Mouse (Mus musculus): ENCODE measurements around the gene Polr2b.
A peak's percentile ranks its signal among the peaks of the same experiment; 100 is the strongest.

The Polr2b gene

GRCm38 (mm10) chr5:77309924-77310772, at the start of gene Polr2b, which contains the start of gene Noa1:
TSS of gene Polr2b (plus strand) at chr5:77310147.
TSS of gene Noa1 (minus strand) at chr5:77310084.
- DNase-seq (ENCODE audit: low spot score): peak; percentile 94

- no peak for DNase-seq (ENCODE audit: low spot score)
Observed at GRCm38 (mm10) chr5:77261137-77261536, 48.8 kb upstream of the Polr2b start.

DNA sequence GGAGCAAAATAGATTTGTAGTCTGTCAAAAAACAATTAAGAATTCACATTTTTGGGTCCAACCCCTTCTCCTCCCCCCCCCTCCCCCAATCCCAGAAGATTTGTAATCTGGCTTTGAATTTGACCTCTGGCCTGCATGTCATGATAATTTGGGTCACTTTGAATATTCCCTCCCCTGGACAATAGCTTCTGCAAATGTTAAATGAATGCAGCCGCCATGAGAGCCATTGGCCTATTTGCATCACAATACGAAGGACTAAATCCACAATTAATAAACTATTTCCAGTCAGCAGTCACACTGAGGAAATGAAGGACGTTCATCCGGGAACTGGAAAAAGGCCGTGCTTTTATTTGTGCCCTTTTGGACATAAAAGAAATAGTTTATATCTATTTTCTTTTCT, 47.8 kb upstream of the Polr2b start:
- DNase-seq (ENCODE audit: low spot score): no peak

DNA sequence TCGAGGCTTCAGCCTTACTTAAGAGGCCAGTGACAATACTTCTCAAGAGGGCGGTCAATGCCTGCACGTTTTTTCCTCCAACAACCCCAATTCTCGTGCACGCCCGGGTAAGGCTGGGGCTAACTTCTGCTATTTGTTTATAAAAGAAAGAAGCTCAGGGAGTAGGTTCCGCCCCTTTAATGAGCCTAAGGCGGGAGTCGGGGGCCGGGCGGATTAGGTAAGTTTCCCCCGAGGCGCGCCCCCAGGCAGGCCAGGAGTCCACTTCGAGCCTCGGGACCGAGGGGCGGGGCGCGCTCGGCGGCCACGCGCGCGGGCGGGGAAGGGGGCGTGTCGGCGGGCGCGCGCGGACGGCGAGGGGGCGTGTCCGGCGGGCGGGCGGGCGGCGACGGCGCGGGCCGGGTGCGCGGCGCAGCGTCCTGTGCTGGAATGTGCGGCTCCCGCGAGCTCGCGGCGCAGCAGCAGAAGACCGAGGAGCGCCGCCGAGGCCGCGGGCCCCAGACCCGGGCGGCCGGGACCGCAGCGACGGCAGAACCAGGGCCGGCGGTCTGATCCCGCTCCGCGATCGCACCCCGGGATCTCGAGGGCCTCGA, 44.8 kb upstream of the Polr2b start, which contains the start of gene Rest:
Gene Rest, plus strand, starts transcription at position 411 of the 590 bp plus-strand sequence.
- DNase-seq (ENCODE audit: low spot score): no peak

- no peak for DNase-seq (ENCODE audit: low spot score)
Observed at GRCm38 (mm10) chr5:77265671-77266065, 44.3 kb upstream of the Polr2b start.

GRCm38 (mm10) chr5:77266066-77266885, 43.7 kb upstream of the Polr2b start:
- no peak for DNase-seq (ENCODE audit: low spot score)

- no peak for DNase-seq (ENCODE audit: low spot score)
Observed at GRCm38 (mm10) chr5:77266886-77267401, 43.0 kb upstream of the Polr2b start.

DNA sequence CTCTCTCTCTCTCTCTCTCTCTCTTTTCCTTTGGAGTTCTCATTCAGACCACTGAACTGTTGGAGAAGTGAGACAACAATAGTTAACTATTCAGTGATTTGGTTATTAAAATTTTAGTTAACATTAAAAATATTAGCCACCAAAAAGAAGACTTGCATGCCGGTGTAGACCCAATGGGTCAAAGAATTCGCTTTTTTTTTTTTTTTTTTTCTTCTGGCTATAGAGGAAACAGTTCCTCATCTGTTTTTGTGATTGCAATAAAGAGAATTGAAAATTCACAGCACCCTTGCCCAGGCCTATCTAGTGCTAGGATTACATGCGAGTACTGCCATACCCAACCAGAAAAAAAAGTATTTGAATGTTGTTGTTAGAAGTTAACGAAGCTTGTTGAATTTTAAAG, 42.5 kb upstream of the Polr2b start:
- no peak for DNase-seq (ENCODE audit: low spot score)

DNA sequence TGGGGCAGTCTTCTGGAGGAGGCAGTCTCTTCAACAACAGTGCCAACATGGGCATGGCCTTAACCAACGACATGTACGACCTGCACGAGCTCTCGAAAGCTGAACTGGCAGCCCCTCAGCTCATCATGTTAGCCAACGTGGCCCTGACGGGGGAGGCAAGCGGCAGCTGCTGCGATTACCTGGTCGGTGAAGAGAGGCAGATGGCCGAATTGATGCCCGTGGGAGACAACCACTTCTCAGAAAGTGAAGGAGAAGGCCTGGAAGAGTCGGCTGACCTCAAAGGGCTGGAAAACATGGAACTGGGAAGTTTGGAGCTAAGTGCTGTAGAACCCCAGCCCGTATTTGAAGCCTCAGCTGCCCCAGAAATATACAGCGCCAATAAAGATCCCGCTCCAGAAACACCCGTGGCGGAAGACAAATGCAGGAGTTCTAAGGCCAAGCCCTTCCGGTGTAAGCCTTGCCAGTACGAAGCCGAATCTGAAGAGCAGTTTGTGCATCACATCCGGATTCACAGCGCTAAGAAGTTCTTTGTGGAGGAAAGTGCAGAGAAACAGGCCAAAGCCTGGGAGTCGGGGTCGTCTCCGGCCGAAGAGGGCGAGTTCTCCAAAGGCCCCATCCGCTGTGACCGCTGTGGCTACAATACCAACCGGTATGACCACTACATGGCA, 41.9 kb upstream of the Polr2b start:
- DNase-seq (ENCODE audit: low spot score): no peak

- no peak for DNase-seq (ENCODE audit: low spot score)
Observed at GRCm38 (mm10) chr5:77269399-77269798, 40.5 kb upstream of the Polr2b start.

DNA sequence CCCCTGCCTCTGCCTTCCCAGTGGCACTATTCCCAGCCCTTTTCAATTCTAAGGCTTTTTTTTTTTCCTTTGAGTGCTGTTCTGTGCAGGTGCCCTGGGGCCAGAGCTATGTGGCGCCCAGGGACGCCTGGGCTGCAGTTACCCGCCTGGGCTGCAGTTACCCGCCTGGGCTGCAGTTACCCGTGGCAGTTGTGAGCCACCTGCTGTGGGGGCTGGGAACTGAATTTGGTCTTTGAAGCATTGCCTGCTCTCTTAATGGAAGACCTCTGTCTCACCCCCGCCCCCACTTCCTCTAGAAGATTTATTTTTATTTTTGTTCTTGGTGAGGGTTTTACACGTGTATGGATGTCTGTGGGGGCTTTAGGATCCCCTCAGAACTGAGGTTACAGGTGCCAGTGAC, 36.8 kb upstream of the Polr2b start:
- no peak for DNase-seq (ENCODE audit: low spot score)

- DNase-seq (ENCODE audit: low spot score): no peak
Observed at GRCm38 (mm10) chr5:77275950-77276349, 34.0 kb upstream of the Polr2b start.

- no peak for DNase-seq (ENCODE audit: low spot score)
Observed at GRCm38 (mm10) chr5:77277204-77277603, 32.7 kb upstream of the Polr2b start.

DNA sequence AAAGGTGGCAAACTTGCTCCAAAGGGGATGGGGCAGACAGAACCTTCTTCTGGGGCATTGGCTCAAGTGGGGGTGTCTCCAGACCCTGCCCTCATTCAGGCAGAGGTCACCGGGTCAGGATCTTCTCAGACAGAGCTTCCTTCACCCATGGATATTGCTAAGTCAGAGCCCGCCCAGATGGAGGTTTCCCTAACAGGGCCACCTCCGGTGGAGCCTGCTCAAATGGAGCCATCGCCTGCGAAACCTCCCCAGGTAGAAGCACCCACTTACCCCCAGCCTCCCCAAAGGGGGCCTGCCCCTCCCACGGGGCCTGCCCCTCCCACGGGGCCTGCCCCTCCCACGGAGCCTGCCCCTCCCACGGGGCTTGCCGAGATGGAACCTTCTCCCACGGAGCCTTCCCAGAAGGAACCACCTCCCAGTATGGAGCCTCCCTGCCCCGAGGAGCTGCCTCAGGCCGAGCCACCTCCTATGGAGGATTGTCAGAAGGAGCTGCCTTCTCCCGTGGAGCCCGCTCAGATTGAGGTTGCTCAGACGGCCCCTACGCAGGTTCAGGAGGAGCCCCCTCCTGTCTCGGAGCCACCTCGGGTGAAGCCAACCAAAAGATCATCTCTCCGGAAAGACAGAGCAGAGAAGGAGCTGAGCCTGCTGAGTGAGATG, 28.3 kb upstream of the Polr2b start:
- DNase-seq (ENCODE audit: low spot score): no peak

DNA sequence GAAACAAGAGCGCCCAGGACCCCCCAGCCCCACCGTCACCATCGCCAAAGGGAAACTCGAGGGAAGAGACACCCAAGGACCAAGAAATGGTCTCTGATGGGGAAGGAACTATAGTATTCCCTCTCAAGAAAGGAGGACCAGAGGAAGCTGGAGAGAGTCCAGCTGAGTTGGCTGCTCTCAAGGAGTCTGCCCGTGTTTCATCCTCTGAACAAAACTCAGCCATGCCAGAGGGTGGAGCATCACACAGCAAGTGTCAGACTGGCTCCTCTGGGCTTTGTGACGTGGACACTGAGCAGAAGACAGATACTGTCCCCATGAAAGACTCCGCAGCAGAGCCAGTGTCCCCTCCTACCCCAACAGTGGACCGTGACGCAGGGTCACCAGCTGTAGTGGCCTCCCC, 27.7 kb upstream of the Polr2b start:
- DNase-seq (ENCODE audit: low spot score): no peak

DNA sequence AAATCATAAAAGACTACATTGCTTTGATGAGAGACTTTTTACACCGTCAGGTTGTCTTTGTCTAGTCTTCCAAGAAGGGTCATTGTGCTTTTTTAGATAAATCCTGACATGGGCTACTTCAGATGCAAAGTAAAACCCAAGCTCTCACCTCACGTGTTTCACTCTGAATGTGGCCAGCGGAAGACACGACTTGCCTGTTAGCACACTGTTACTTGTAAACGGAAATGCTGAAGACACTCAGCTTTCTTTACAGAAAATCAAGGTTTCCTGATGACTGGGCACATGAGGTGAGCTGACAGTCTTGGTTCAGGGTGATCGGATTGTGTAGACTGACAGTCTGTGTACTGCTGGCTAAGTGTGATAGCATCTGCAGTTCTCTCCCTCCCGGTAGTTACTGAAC, 24.3 kb upstream of the Polr2b start:
- no peak for DNase-seq (ENCODE audit: low spot score)

DNA sequence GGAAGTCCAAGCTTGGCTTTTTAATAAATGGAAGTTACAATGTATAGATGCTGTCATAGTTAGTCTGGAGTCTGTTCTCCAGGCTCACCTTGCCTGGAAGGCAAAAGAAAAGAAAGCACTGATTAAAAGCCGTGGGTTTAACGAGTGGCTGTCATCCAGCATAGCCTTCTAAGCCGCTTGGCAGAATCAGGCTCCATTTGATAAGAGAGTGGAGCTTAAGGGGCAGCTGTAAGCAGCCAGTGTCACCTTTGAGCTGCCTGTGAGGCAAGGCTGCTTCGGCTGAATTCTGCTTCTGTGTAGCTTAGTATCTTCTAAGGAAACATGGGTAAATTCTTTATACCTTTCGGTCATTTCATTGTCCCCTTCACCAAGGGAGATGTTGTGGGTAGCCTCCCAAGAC, 23.0 kb upstream of the Polr2b start:
- no peak for DNase-seq (ENCODE audit: low spot score)

DNA sequence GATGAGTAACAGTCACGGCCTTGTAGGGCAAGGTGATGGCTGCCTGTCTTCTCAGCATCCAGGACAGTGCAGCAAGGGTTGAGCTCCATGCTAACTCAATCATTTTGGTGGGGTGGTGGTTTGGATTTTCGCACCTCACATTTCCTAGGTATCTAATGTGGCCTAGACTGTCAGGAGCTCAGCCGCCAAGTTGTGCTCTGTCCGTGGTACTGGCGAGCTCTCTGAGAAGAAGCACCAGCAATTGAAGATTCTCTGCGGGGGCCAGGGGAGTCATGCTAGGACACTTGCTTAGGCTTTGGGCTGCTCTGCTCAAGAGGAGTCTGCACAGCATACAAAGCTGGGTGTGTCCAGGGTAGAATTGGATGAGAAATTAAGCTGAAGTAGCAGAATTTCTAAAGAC, 22.0 kb upstream of the Polr2b start:
- DNase-seq (ENCODE audit: low spot score): no peak

DNA sequence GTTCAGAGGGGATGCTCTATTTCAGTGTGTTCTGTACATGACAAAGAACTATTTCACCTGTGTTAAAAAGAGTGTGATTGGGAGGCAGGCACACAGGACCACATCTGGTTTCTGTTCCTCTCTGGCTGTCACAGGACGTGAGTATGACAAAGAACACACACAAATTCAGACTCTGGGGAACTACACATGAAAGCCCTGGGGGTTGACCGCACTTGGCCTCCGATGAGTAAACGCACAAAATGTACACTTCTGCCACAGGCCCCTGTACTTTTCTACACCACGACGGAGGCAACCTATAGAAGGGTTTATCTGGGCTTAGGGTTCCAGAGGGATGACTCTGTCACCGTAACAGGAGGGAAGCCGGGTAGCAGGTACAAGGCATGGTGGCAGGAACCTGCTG, 20.3 kb upstream of the Polr2b start:
- no peak for DNase-seq (ENCODE audit: low spot score)

DNA sequence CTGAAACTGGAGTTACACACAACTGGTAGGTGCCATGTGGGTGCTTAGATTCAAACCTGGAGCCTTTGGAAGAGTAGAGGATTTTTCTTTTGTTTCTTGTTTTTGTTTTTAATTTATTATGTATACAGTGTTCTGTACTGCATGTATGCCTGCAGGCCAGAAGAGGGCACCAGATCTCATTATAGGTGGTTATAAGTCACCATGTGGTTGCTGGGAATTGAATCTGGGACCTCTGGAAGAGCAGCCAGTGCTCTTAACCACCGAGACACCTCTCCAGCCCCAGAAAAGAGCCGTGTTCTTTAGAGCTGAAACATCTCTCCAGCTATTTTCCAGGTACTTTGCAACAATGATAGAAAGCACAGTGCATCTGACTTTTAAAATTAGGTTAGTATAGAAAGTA, 19.3 kb upstream of the Polr2b start:
- no peak for DNase-seq (ENCODE audit: low spot score)

GRCm38 (mm10) chr5:77292803-77293522, 17.0 kb upstream of the Polr2b start:
- no peak for DNase-seq (ENCODE audit: low spot score)
